Mouse (Mus musculus) lung, embryonic 16.5 days (tissue): Measurements from ENCODE around the gene Rab26. TPM values are rescaled to one million over a fixed set of nuclear protein-coding genes. Genes with fewer than 3 reads are reported as not detected.
A peak's percentile ranks its signal among the peaks of the same experiment; 100 is the strongest.

Experiments used
- ATAC-seq: fragments of 200-750 bp; cut with Nextera tagmentation; 2 replicates; pipeline ENCODE4 v1.8.0; 2017; ENCODE audit warnings: low read depth, mild to moderate bottlenecking, moderate library complexity
- H3K27ac ChIP-seq: fragments of 300-500 bp; sonication (generic); 2 replicates; pipeline ENCODE4 v1.5.1; 2014; ENCODE audit warnings: mild to moderate bottlenecking, control low read depth, low read length
- H3K27me3 ChIP-seq: fragments of 300-500 bp; sonication (generic); 2 replicates; pipeline ENCODE4 v1.6.1; 2014; ENCODE audit warnings: low read depth, low read length, mixed read lengths; ENCODE audit not compliant: control insufficient read depth, insufficient read depth
- H3K36me3 ChIP-seq: fragments of 300-500 bp; sonication (generic); 2 replicates; pipeline ENCODE4 v1.6.1; 2014; ENCODE audit warnings: low read length; ENCODE audit not compliant: control insufficient read depth, insufficient read depth
- H3K4me1 ChIP-seq: fragments of 300-500 bp; sonication (generic); replicated peaks from 2 replicates; pipeline ENCODE4 v1.6.1; 2014; ENCODE audit warnings: low read length, mixed read lengths; ENCODE audit not compliant: control insufficient read depth, insufficient read depth
- H3K4me2 ChIP-seq: fragments of 300-500 bp; sonication (generic); 2 replicates; pipeline ENCODE4 v1.6.1; 2014; ENCODE audit warnings: low read depth, low read length, control low read depth
- H3K4me3 ChIP-seq: fragments of 300-500 bp; sonication (generic); 2 replicates; pipeline ENCODE4 v1.5.1; 2014; ENCODE audit warnings: mild to moderate bottlenecking, low read length, control low read depth
- H3K9ac ChIP-seq: fragments of 300-500 bp; sonication (generic); 2 replicates; pipeline ENCODE4 v1.6.1; 2014; ENCODE audit warnings: low read length, control low read depth
- H3K9me3 ChIP-seq: fragments of 300-500 bp; sonication (generic); 2 replicates; pipeline ENCODE4 v1.6.1; 2016; ENCODE audit warnings: low read length; ENCODE audit not compliant: control insufficient read depth
- WGBS: fragments of 180-500 bp; shearing (Covaris S2); extraction: QIAGEN DNeasy Blood & Tissue Kit; methylation state at CpG from one replicate; pipeline ENCODE4 v1.1.7; 2014; 5-methylcytosine and 5-hydroxymethylcytosine counted together
- polyA plus RNA-seq: library from polyadenylated mRNA; unstranded; fragments of >200 nt; fragmentation: Nextera tagmentation; extraction: Ambion mirVana; gene quantifications from 2 replicates; pipeline ENCODE4 v1.2.1, GENCODE M21; 2015

Gene Rab26
- polyA plus RNA-seq, 1 experiment from 2014 or later, result 2.6 TPM

GRCm38 (mm10) chr17:24527723-24528559, 6.1 kb downstream of the Rab26 start, which contains the start of gene Traf7:
TSS of gene Traf7 (minus strand) at chr17:24527938.
- H3K27me3 ChIP-seq, result no peaks in the 10 kb centered on the region
- H3K4me1 ChIP-seq, result peaks cover 37% of the 10 kb centered on the region
- H3K36me3 ChIP-seq, result peaks cover 10% of the 10 kb centered on the region
- no peaks in the 10 kb centered on the region for H3K9me3 ChIP-seq
- H3K27ac ChIP-seq, result peak within 1 kb of the TSS; percentile 87
- ATAC-seq, result peak; percentile 98
- peak within 1 kb of the TSS; percentile 85 for H3K9ac ChIP-seq
- H3K4me3 ChIP-seq, result peak within 1 kb of the TSS; percentile 79
- WGBS, result under 1% methylated on average over 40 of the region's 40 CpGs
- H3K4me2 ChIP-seq, result peak within 1 kb of the TSS; percentile 90

- H3K4me3 ChIP-seq, result peak overlapping the region; percentile 65
- H3K4me2 ChIP-seq, result peak overlapping the region; percentile 62
- WGBS, result 0% methylated on average over 11 of the region's 19 CpGs
- H3K4me1 ChIP-seq, result peaks cover 33% of the 10 kb centered on the region
- H3K9me3 ChIP-seq, result no peaks in the 10 kb centered on the region
- ATAC-seq, result no peak
- H3K36me3 ChIP-seq, result peaks cover 10% of the 10 kb centered on the region
- H3K9ac ChIP-seq, result peak overlapping the region; percentile 77
- H3K27ac ChIP-seq, result peak overlapping the region; percentile 68
- H3K27me3 ChIP-seq, result no peaks in the 10 kb centered on the region
These were observed 6.7 kb downstream of the Rab26 start for GRCm38 (mm10) chr17:24527315-24527714.

- peak overlapping the region; percentile 27; the same call in 1 of the 2 replicates for H3K9ac ChIP-seq
- H3K4me1 ChIP-seq, result peaks cover 24% of the 10 kb centered on the region
- ATAC-seq, result no peak
- H3K27ac ChIP-seq, result no peak overlapping the region
- no peak overlapping the region for H3K4me3 ChIP-seq
- WGBS, result 59% methylated on average over 2 of the region's 2 CpGs
- H3K36me3 ChIP-seq, result peaks cover 6% of the 10 kb centered on the region
- H3K9me3 ChIP-seq, result no peaks in the 10 kb centered on the region
- H3K4me2 ChIP-seq, result no peak overlapping the region
- H3K27me3 ChIP-seq, result no peaks in the 10 kb centered on the region
These were observed 9.3 kb downstream of the Rab26 start for GRCm38 (mm10) chr17:24524734-24525133.

- Histone ChIP-seq H3K36me3 (peaks cover 26% of the 10 kb centered on the region), H3K4me2 (no peak overlapping the region), H3K9ac (no peak overlapping the region), H3K27ac (no peak overlapping the region), H3K9me3 (no peaks in the 10 kb centered on the region), H3K4me1 (peaks cover 5% of the 10 kb centered on the region), H3K4me3 (no peak overlapping the region), H3K27me3 (no peaks in the 10 kb centered on the region)
- no peak for ATAC-seq
- 83% methylated on average over 4 of the region's 4 CpGs for WGBS
These were observed 13.6 kb downstream of the Rab26 start for GRCm38 (mm10) chr17:24520450-24520849.

- no peaks in the 10 kb centered on the region for H3K4me1 ChIP-seq
- peak overlapping the region; percentile 81 for H3K27ac ChIP-seq
- H3K9me3 ChIP-seq, result no peaks in the 10 kb centered on the region
- H3K4me2 ChIP-seq, result peak overlapping the region; percentile 49
- peak overlapping the region; percentile 34 for H3K4me3 ChIP-seq
- 78% methylated on average over 24 of the region's 24 CpGs for WGBS
- no peaks in the 10 kb centered on the region for H3K27me3 ChIP-seq
- peaks cover 48% of the 10 kb centered on the region for H3K36me3 ChIP-seq
- peak; percentile 73 for ATAC-seq
- peak overlapping the region; percentile 59 for H3K9ac ChIP-seq
These were observed 19.4 kb downstream of the Rab26 start for GRCm38 (mm10) chr17:24514270-24515257.

- Histone ChIP-seq H3K27me3 (no peaks in the 10 kb centered on the region), H3K4me3 (peak overlapping the region; percentile 34), H3K9me3 (no peaks in the 10 kb centered on the region), H3K4me1 (no peaks in the 10 kb centered on the region), H3K4me2 (peak overlapping the region; percentile 49), H3K27ac (no peak overlapping the region), H3K36me3 (peaks cover 53% of the 10 kb centered on the region), H3K9ac (peak overlapping the region; percentile 59; the same call in 1 of the 2 replicates)
- 45% methylated on average over 5 of the region's 5 CpGs for WGBS
- ATAC-seq, result peak; percentile 59; the same call in 1 of the 2 replicates
These were observed 20.4 kb downstream of the Rab26 start for GRCm38 (mm10) chr17:24513609-24514008.

- no peaks in the 10 kb centered on the region for H3K9me3 ChIP-seq
- 0 out of 2 replicates have a peak, but pooled peaks cover 2% of the 10 kb centered on the region for H3K4me1 ChIP-seq
- 75% methylated on average over 12 of the region's 12 CpGs for WGBS
- no peak overlapping the region for H3K9ac ChIP-seq
- ATAC-seq, result no peak
- H3K27me3 ChIP-seq, result no peaks in the 10 kb centered on the region
- peaks cover 37% of the 10 kb centered on the region for H3K36me3 ChIP-seq
- H3K4me2 ChIP-seq, result no peak overlapping the region
- no peak overlapping the region for H3K4me3 ChIP-seq
- no peak overlapping the region for H3K27ac ChIP-seq
These were observed 26.1 kb downstream of the Rab26 start for GRCm38 (mm10) chr17:24507806-24508460.

- no peak overlapping the region for H3K9ac ChIP-seq
- WGBS, result 38% methylated on average over 18 of the region's 19 CpGs
- peak; percentile 6; the same call in 1 of the 2 replicates for ATAC-seq
- 0 out of 2 replicates have a peak, but pooled peaks cover 2% of the 10 kb centered on the region for H3K4me1 ChIP-seq
- no peaks in the 10 kb centered on the region for H3K9me3 ChIP-seq
- no peaks in the 10 kb centered on the region for H3K27me3 ChIP-seq
- H3K4me3 ChIP-seq, result no peak overlapping the region
- H3K36me3 ChIP-seq, result peaks cover 37% of the 10 kb centered on the region
- H3K4me2 ChIP-seq, result no peak overlapping the region
- H3K27ac ChIP-seq, result no peak overlapping the region
These were observed 26.8 kb downstream of the Rab26 start for GRCm38 (mm10) chr17:24507129-24507664.
